Mouse (Mus musculus): ENCODE results near the gene Tmem151b.

DNA sequence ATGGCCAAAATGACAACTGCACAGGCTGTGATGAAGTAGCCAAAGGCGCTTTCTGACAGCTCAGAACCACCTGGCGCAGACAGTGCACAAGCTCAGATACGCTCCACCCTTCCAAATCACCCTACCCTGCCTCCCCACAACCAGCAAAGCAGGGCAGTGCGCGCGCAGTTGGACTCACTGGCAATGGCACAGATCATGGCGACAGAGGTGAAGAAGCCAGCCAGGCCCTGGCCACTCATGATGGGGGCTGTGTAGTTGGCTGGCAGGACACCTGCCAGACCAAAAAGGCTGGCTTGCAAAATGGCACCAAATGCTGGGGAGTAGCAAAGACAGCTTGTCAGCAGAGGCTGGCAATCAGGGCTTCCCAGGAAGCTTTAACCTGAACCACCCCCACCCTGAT is 39.8 kb upstream of the Tmem151b start:
- TF ChIP-seq POLR2A (IDR thresholded peaks at IDR 0.05; ENCODE audit: insufficient read depth, low read depth, low read length) (no peak), CTCF (IDR thresholded peaks at IDR 0.05; ENCODE audit: insufficient read depth, low read depth, low read length) (no peak)
